Mouse (Mus musculus) embryonic facial prominence, embryonic 12.5 days (tissue): ENCODE measurements around the gene Vmn1r1. TPM values are rescaled to one million over a fixed set of nuclear protein-coding genes. Genes with fewer than 3 reads are reported as not detected.
"Not testable (repeated sequence)": the region's sequence is repeated elsewhere in the genome, so short reads cannot be mapped to it uniquely, and the experiment has no call there.

Source experiments
- ATAC-seq: fragments of 200-750 bp; cut with Nextera tagmentation; 2 replicates; pipeline ENCODE4 v1.8.0; 2017; ENCODE audit not compliant: insufficient number of reproducible peaks, insufficient read depth, low FRiP score, low TSS enrichment
- H3K27ac ChIP-seq: fragments of 300-500 bp; sonication (generic); 2 replicates; pipeline ENCODE4 v1.5.1; 2016; ENCODE audit warnings: mild to moderate bottlenecking
- H3K27me3 ChIP-seq: fragments of 300-500 bp; sonication (generic); 2 replicates; pipeline ENCODE4 v1.6.1; 2016; ENCODE audit warnings: mild to moderate bottlenecking, moderate library complexity
- H3K36me3 ChIP-seq: fragments of 300-500 bp; sonication (generic); 2 replicates; pipeline ENCODE4 v1.6.1; 2016; ENCODE audit warnings: mild to moderate bottlenecking
- H3K4me1 ChIP-seq: fragments of 300-500 bp; sonication (generic); 2 replicates; pipeline ENCODE4 v1.6.1; 2016
- H3K4me2 ChIP-seq: fragments of 300-500 bp; sonication (generic); replicated peaks from 2 replicates; pipeline ENCODE4 v1.6.1; 2016; ENCODE audit warnings: mild to moderate bottlenecking, moderate library complexity
- H3K4me3 ChIP-seq: fragments of 300-500 bp; sonication (generic); 2 replicates; pipeline ENCODE4 v1.5.1; 2016; ENCODE audit warnings: mild to moderate bottlenecking
- H3K9ac ChIP-seq: fragments of 300-500 bp; sonication (generic); 2 replicates; pipeline ENCODE4 v1.6.1; 2016; ENCODE audit warnings: mild to moderate bottlenecking, moderate library complexity
- H3K9me3 ChIP-seq: fragments of 300-500 bp; sonication (generic); 2 replicates; pipeline ENCODE4 v1.6.1; 2016; ENCODE audit warnings: mild to moderate bottlenecking, moderate library complexity
- WGBS: fragments of 180-500 bp; shearing (Covaris S2); methylation state at CpG from one replicate; pipeline ENCODE4 v1.1.7; 2016; 5-methylcytosine and 5-hydroxymethylcytosine counted together
- polyA plus RNA-seq: library from polyadenylated mRNA; unstranded; fragments of >200 nt; fragmentation: Nextera tagmentation; extraction: Ambion mirVana; gene quantifications from 2 replicates; pipeline ENCODE4 v1.2.1, GENCODE M21; 2016

Vmn1r1 gene
- polyA plus RNA-seq, result not detected in 2 replicates

GRCm38 (mm10) chr1:182164386-182164785 is at the start of gene Vmn1r1:
Gene Vmn1r1, minus strand, starts transcription at chr1:182164486.
- Histone ChIP-seq H3K9me3 (no peaks in the 10 kb centered on the region), H3K4me1 (no peaks in the 10 kb centered on the region), H3K4me3 (no peak within 1 kb of the TSS), H3K9ac (no peak within 1 kb of the TSS), H3K4me2 (no peak within 1 kb of the TSS), H3K27me3 (no peaks in the 10 kb centered on the region), H3K27ac (no peak within 1 kb of the TSS), H3K36me3 (no peaks in the 10 kb centered on the region)
- WGBS, result 87% methylated on average over 7 of the region's 7 CpGs
- no peak for ATAC-seq

- no peak for ATAC-seq
- H3K9me3 ChIP-seq, result no peaks in the 10 kb centered on the region
- no peaks in the 10 kb centered on the region for H3K27me3 ChIP-seq
- H3K36me3 ChIP-seq, result no peaks in the 10 kb centered on the region
- no peak overlapping the region for H3K4me2 ChIP-seq
- H3K4me3 ChIP-seq, result no peak overlapping the region
- 85% methylated on average over 2 of the region's 2 CpGs for WGBS
- no peak overlapping the region for H3K27ac ChIP-seq
- H3K9ac ChIP-seq, result no peak overlapping the region
- no peaks in the 10 kb centered on the region for H3K4me1 ChIP-seq
These were observed 46.0 kb upstream of the Vmn1r1 start for GRCm38 (mm10) chr1:182210322-182210721.

- 72% methylated on average over 1 of the region's 1 CpGs for WGBS
- H3K4me1 ChIP-seq, result no peaks in the 10 kb centered on the region
- ATAC-seq, result no peak
These were observed 28.3 kb upstream of the Vmn1r1 start for GRCm38 (mm10) chr1:182192581-182192980.

GRCm38 (mm10) chr1:182191816-182192545 is 27.7 kb upstream of the Vmn1r1 start:
- Histone ChIP-seq H3K36me3 (no peaks in the 10 kb centered on the region), H3K4me1 (no peaks in the 10 kb centered on the region), H3K27me3 (no peaks in the 10 kb centered on the region), H3K9ac (no peak overlapping the region), H3K4me3 (no peak overlapping the region), H3K9me3 (0 out of 2 replicates have a peak, but pooled peaks cover 3% of the 10 kb centered on the region), H3K4me2 (no peak overlapping the region), H3K27ac (no peak overlapping the region)
- WGBS, result 74% methylated on average over 10 of the region's 10 CpGs
- no peak for ATAC-seq

More at GRCm38 (mm10) chr1:182192581-182192980, 28.3 kb upstream of the Vmn1r1 start:
- no peaks in the 10 kb centered on the region for H3K36me3 ChIP-seq
- 0 out of 2 replicates have a peak, but pooled peaks cover 3% of the 10 kb centered on the region for H3K9me3 ChIP-seq
- no peak overlapping the region for H3K4me2 ChIP-seq
- H3K4me3 ChIP-seq, result no peak overlapping the region
- no peak overlapping the region for H3K9ac ChIP-seq
- H3K27me3 ChIP-seq, result no peaks in the 10 kb centered on the region
- no peak overlapping the region for H3K27ac ChIP-seq

GRCm38 (mm10) chr1:182191181-182191580 is 26.9 kb upstream of the Vmn1r1 start:
- no peaks in the 10 kb centered on the region for H3K36me3 ChIP-seq
- H3K4me3 ChIP-seq, result no peak overlapping the region
- H3K27me3 ChIP-seq, result no peaks in the 10 kb centered on the region
- no peaks in the 10 kb centered on the region for H3K4me1 ChIP-seq
- H3K9ac ChIP-seq, result no peak overlapping the region
- no peak overlapping the region for H3K27ac ChIP-seq
- no peak for ATAC-seq
- WGBS, result 68% methylated on average over 5 of the region's 5 CpGs
- no peak overlapping the region for H3K4me2 ChIP-seq
- 0 out of 2 replicates have a peak, but pooled peaks cover 3% of the 10 kb centered on the region for H3K9me3 ChIP-seq

- H3K4me1 ChIP-seq, result no peaks in the 10 kb centered on the region
- 54% methylated on average over 3 of the region's 3 CpGs for WGBS
- ATAC-seq, result no peak
- no peak overlapping the region for H3K4me2 ChIP-seq
- no peak overlapping the region for H3K4me3 ChIP-seq
- H3K9me3 ChIP-seq, result 0 out of 2 replicates have a peak, but pooled peaks cover 3% of the 10 kb centered on the region
- H3K27me3 ChIP-seq, result no peaks in the 10 kb centered on the region
- no peaks in the 10 kb centered on the region for H3K36me3 ChIP-seq
- no peak overlapping the region for H3K9ac ChIP-seq
- no peak overlapping the region for H3K27ac ChIP-seq
These were observed 25.6 kb upstream of the Vmn1r1 start for GRCm38 (mm10) chr1:182189669-182190440.

- not testable (repeated sequence) for H3K27me3 ChIP-seq, H3K9ac ChIP-seq, H3K9me3 ChIP-seq, H3K36me3 ChIP-seq, H3K27ac ChIP-seq, H3K4me1 ChIP-seq, ATAC-seq, H3K4me3 ChIP-seq, H3K4me2 ChIP-seq
- 65% methylated on average over 4 of the region's 4 CpGs for WGBS
These were observed 18.2 kb upstream of the Vmn1r1 start for GRCm38 (mm10) chr1:182182449-182182848.

GRCm38 (mm10) chr1:182181456-182182305 is 17.4 kb upstream of the Vmn1r1 start:
- H3K4me3 ChIP-seq, result no peak overlapping the region
- H3K9ac ChIP-seq, result no peak overlapping the region
- no peak for ATAC-seq
- no peaks in the 10 kb centered on the region for H3K36me3 ChIP-seq
- H3K4me1 ChIP-seq, result no peaks in the 10 kb centered on the region
- no peaks in the 10 kb centered on the region for H3K27me3 ChIP-seq
- H3K9me3 ChIP-seq, result no peaks in the 10 kb centered on the region
- WGBS, result 62% methylated on average over 5 of the region's 5 CpGs
- no peak overlapping the region for H3K27ac ChIP-seq
- H3K4me2 ChIP-seq, result no peak overlapping the region

- not testable (repeated sequence) for H3K27ac ChIP-seq, ATAC-seq, H3K27me3 ChIP-seq, H3K36me3 ChIP-seq, H3K4me1 ChIP-seq, H3K9me3 ChIP-seq, H3K9ac ChIP-seq, H3K4me3 ChIP-seq, H3K4me2 ChIP-seq
- 91% methylated on average over 19 of the region's 19 CpGs for WGBS
These were observed 12.7 kb upstream of the Vmn1r1 start for GRCm38 (mm10) chr1:182176985-182177384.

GRCm38 (mm10) chr1:182170206-182170605 is 5.9 kb upstream of the Vmn1r1 start:
- not testable (repeated sequence) for ATAC-seq, H3K36me3 ChIP-seq
- WGBS, result 84% methylated on average over 6 of the region's 6 CpGs

GRCm38 (mm10) chr1:182162951-182163350 is 1.3 kb downstream of the Vmn1r1 start:
- no peak overlapping the region for H3K9ac ChIP-seq
- H3K36me3 ChIP-seq, result no peaks in the 10 kb centered on the region
- H3K4me3 ChIP-seq, result no peak overlapping the region
- WGBS, result 42% methylated on average over 5 of the region's 5 CpGs
- H3K9me3 ChIP-seq, result no peaks in the 10 kb centered on the region
- H3K4me2 ChIP-seq, result no peak overlapping the region
- no peak overlapping the region for H3K27ac ChIP-seq
- no peaks in the 10 kb centered on the region for H3K27me3 ChIP-seq
- no peak for ATAC-seq
- no peaks in the 10 kb centered on the region for H3K4me1 ChIP-seq

More at GRCm38 (mm10) chr1:182170206-182170605, 5.9 kb upstream of the Vmn1r1 start:
- H3K27me3 ChIP-seq, H3K4me2 ChIP-seq, H3K9me3 ChIP-seq, H3K4me3 ChIP-seq, H3K9ac ChIP-seq, H3K4me1 ChIP-seq, H3K27ac ChIP-seq: not testable (repeated sequence)
